ENCODE assay signal across 8 mouse cellular contexts in the genomic region with DNA sequence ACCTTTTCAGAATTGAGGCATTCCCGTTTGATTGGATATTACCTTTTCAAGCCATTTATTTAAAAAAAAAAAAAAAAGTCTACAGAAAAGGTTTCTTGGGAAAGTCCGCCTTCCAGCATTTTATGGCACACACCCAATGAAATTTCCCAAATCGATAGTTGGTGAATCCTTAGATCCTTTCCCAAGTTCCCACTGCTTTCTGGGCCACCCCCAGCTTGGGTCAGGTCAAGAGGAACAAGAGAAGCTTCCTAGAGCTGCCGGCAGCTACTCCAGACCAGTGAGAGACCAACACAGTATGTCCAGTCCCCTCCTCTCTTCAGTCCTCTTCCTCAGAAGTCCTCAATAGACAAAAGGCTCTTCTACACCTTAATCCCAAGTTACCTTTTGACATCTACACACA. TPM values are rescaled to one million over a fixed set of nuclear protein-coding genes. Genes with fewer than 3 reads are reported as not detected.
DNase-seq lines count a peak whose midpoint lies in the region; ATAC-seq and TF ChIP-seq lines count a peak whose summit lies in the region.

No protein-coding gene starts in this region.

- no peaks in the 10 kb centered on the region for H3K79me2 ChIP-seq in heart, adult 2 months (replicated peaks; ENCODE audit: control insufficient read depth, insufficient read depth, low read length)

- WGBS in hindbrain, embryonic 16.5 days = 21% methylated on average over 4 of the region's 4 CpGs
- WGBS in midbrain, embryonic 10.5 days = 16% methylated on average over 4 of the region's 4 CpGs
- WGBS in heart, adult 2 months = 12% methylated on average over 4 of the region's 4 CpGs

- H3K27me3 ChIP-seq in hindbrain, embryonic 16.5 days (replicated peaks; ENCODE audit: control insufficient read depth, insufficient read depth, low read length) = peaks cover 8% of the 10 kb centered on the region; the same call in 1 of the 2 replicates
- H3K27me3 ChIP-seq in midbrain, embryonic 10.5 days (ENCODE audit: low read depth, poor library complexity, severe bottlenecking) = peaks cover 65% of the 10 kb centered on the region
- H3K27me3 ChIP-seq in heart, adult 2 months (ENCODE audit: control insufficient read depth, insufficient read depth, low read length) = no peaks in the 10 kb centered on the region

- TF ChIP-seq EP300 in heart, adult 2 months (IDR thresholded peaks at IDR 0.05; ENCODE audit: insufficient read depth, low read depth, low read length) = no peak

- TF ChIP-seq CTCF in gastrocnemius, adult 2 months (IDR thresholded peaks at IDR 0.05) = no peak
- TF ChIP-seq CTCF in heart, adult 2 months (IDR thresholded peaks at IDR 0.05) = no peak

- intact Hi-C loops in gastrocnemius, adult 2 months (cut with DNase I) = no loop called here
- intact Hi-C loops in heart, adult 2 months (cut with DNase I) = no loop called here

- peak overlapping the region; percentile 64 for H3K4me3 ChIP-seq in gastrocnemius, adult 2 months
- peak overlapping the region; percentile 25 for H3K4me3 ChIP-seq in hindbrain, embryonic 16.5 days (ENCODE audit: low read length)
- peak overlapping the region; percentile 51 for H3K4me3 ChIP-seq in midbrain, embryonic 10.5 days
- H3K4me3 ChIP-seq in heart, adult 2 months = no peak overlapping the region

- DNase-seq in gastrocnemius, adult 2 months = no peak
- DNase-seq in gastrocnemius, postnatal 25 days = no peak
- peak; percentile 62 for DNase-seq in adipocyte (ENCODE audit: low spot score)
- DNase-seq in midbrain, embryonic 10.5 days (ENCODE audit: low spot score) = no peak
- DNase-seq in layer of hippocampus, adult 18-20 months (ENCODE audit: low spot score in 2 of 2) = no peak
- DNase-seq in frontal cortex, adult 2 months (ENCODE audit: extremely low spot score in 1 of 2, low spot score in 1 of 2) = no peak
- no peak for DNase-seq in heart, adult 2 months

- peak overlapping the region; percentile 56 for H3K4me2 ChIP-seq in hindbrain, embryonic 16.5 days (ENCODE audit: low read length)

- no peak overlapping the region for H3K9ac ChIP-seq in hindbrain, embryonic 16.5 days (ENCODE audit: low read depth, low read length)
- H3K9ac ChIP-seq in heart, adult 2 months (ENCODE audit: low read depth, low read length) = no peak overlapping the region; the same call in 1 of the 2 replicates

- H3K9me3 ChIP-seq in hindbrain, embryonic 16.5 days (ENCODE audit: control insufficient read depth, low read length) = no peaks in the 10 kb centered on the region
- H3K9me3 ChIP-seq in midbrain, embryonic 10.5 days (replicated peaks) = 0 out of 2 replicates have a peak, but pooled peaks cover 3% of the 10 kb centered on the region

- no peak overlapping the region; the same call in 1 of the 2 replicates for H3K27ac ChIP-seq in gastrocnemius, adult 2 months
- no peak overlapping the region for H3K27ac ChIP-seq in hindbrain, embryonic 16.5 days (ENCODE audit: low read depth, low read length)
- H3K27ac ChIP-seq in midbrain, embryonic 10.5 days (replicated peaks) = peak overlapping the region; percentile 55
- no peak overlapping the region; the same call in 1 of the 2 replicates for H3K27ac ChIP-seq in heart, adult 2 months

- no peaks in the 10 kb centered on the region for H3K36me3 ChIP-seq in hindbrain, embryonic 16.5 days (ENCODE audit: control insufficient read depth, insufficient read depth, low read length)
- no peaks in the 10 kb centered on the region for H3K36me3 ChIP-seq in midbrain, embryonic 10.5 days
- no peaks in the 10 kb centered on the region for H3K36me3 ChIP-seq in heart, adult 2 months (ENCODE audit: control insufficient read depth, insufficient read depth, low read length)

- TF ChIP-seq POLR2A in heart, adult 2 months (IDR thresholded peaks at IDR 0.05; ENCODE audit: insufficient read depth, low read depth, low read length) = no peak

- ATAC-seq in hindbrain, embryonic 16.5 days = no peak

- H3K4me1 ChIP-seq in hindbrain, embryonic 16.5 days (ENCODE audit: control insufficient read depth, insufficient read depth, low read depth, low read length) = peaks cover 13% of the 10 kb centered on the region
- H3K4me1 ChIP-seq in midbrain, embryonic 10.5 days = peaks cover 40% of the 10 kb centered on the region
- H3K4me1 ChIP-seq in heart, adult 2 months (ENCODE audit: control insufficient read depth, insufficient read depth, low read length) = peaks cover 2% of the 10 kb centered on the region; the same call in 1 of the 2 replicates

RNA-seq across cellular contexts. Expression of a gene that starts 40.5 kb away (rescaled TPM):
- total RNA-seq in gastrocnemius, adult 2 months (2021) = 10 to 100 TPM; 27.8 to 73.6 TPM
- total RNA-seq in gastrocnemius, postnatal 25 days (2021) = 10 to 100 TPM; 22.1 to 32.5 TPM
- 7.4 and 7.6 TPM in 2 replicates for polyA plus RNA-seq in hindbrain, embryonic 16.5 days (2015; fragmentation: Nextera tagmentation; extraction: Ambion mirVana)
- polyA plus RNA-seq in midbrain, embryonic 10.5 days (2016; fragmentation: Nextera tagmentation; extraction: Ambion mirVana) = 2.7 and 3.5 TPM in 2 replicates
- total RNA-seq in layer of hippocampus, adult 18-20 months (2021) = 1 to 10 TPM; 5.5 TPM
- polyA plus RNA-seq in frontal cortex, adult 2 months (2012; rRNA removed) = 14.7 and 15.8 TPM in 2 replicates
- 10 to 100 TPM; 76.3 to 94.5 TPM for total RNA-seq in heart, adult 2 months (2021)
- polyA plus RNA-seq in heart, adult 2 months (2012; rRNA removed) = 27.8 and 76.1 TPM in 2 replicates
